Mouse (Mus musculus): ENCODE measurements around the gene Olfr485. TPM values are rescaled to one million over a fixed set of nuclear protein-coding genes. Genes with fewer than 3 reads are reported as not detected.

The Olfr485 gene
- polyA plus RNA-seq, 2 experiments = not detected

DNA sequence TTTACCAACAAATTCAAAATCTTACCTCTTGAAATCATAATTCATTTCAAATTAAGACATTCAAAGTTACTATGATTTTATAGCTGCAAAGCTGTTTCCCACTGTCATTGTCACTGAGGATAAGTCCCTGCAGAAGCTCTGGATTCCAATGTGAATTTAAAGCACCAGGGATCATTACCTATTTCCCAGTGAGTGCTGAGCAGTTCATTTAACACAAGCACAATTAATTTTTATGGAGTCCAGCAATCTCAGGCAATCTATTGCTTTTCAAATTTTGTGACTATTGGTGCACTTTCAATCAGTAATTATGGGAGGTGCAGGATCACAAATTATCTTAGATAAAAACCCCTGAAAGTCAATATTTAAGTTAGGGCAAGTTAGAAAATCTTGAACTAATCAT is 32.3 kb downstream of the Olfr485 start, which contains the start of gene Olfr484:
Olfr484 (minus strand) TSS at position 101 of the 400 bp plus-strand sequence.
- no peaks in the 10 kb centered on the region for H3K4me1 ChIP-seq (replicated peaks; ENCODE audit: control insufficient read depth in 2 of 2, insufficient read depth in 2 of 2, low read length in 1 of 2)
- H3K36me3 ChIP-seq (replicated peaks; ENCODE audit: control insufficient read depth, insufficient read depth, low read depth) = no peaks in the 10 kb centered on the region
- TF ChIP-seq CTCF (IDR thresholded peaks at IDR 0.05; ENCODE audit: low read depth) = no peak
- no peak for TF ChIP-seq EP300 (IDR thresholded peaks at IDR 0.05; ENCODE audit: low read depth)
- DNase-seq (ENCODE audit: low read depth in 3 of 3, low spot score in 3 of 3) (no peak), ATAC-seq (ENCODE audit: insufficient read depth) (no peak)
- H3K27ac ChIP-seq = no peak within 1 kb of the TSS
- no peaks in the 10 kb centered on the region for H3K9me3 ChIP-seq (ENCODE audit: control insufficient read depth, low read length)
- no peak within 1 kb of the TSS for H3K4me2 ChIP-seq (ENCODE audit: low read depth)
- H3K27me3 ChIP-seq (ENCODE audit: control insufficient read depth, insufficient read depth, low read length) = no peaks in the 10 kb centered on the region
- H3K9ac ChIP-seq (replicated peaks) = no peak within 1 kb of the TSS
- H3K4me3 ChIP-seq (ENCODE audit: insufficient read depth in 1 of 2, low read depth in 2 of 2, low read length in 2 of 2) = no peak within 1 kb of the TSS

DNA sequence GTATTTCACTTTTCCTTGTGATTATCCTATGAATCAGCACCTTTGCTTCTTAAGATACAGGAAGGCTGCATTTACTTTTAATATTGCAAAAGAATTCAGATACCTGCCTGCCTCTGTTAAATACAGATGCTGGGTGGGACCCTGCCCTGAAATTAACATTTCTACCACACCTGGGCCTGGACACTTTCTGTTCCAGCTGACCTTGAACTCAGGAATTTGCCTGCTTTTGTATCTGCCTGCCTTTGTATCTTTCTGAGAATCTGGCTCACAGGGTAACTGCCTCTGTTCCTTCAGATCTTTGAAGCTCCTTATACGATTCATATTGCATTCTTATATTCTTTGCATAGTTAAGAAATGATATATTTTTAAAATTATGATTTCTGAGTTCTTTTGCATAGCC is 38.3 kb downstream of the Olfr485 start:
- no peaks in the 10 kb centered on the region for H3K27me3 ChIP-seq (ENCODE audit: control insufficient read depth, insufficient read depth, low read length)
- H3K4me1 ChIP-seq (replicated peaks; ENCODE audit: control insufficient read depth in 2 of 2, insufficient read depth in 2 of 2, low read length in 1 of 2) = no peaks in the 10 kb centered on the region
- DNase-seq (ENCODE audit: low read depth in 3 of 3, low spot score in 3 of 3) = no peak
- no peak overlapping the region for H3K4me2 ChIP-seq (ENCODE audit: low read depth)
- no peak overlapping the region for H3K4me3 ChIP-seq (ENCODE audit: insufficient read depth in 1 of 2, low read depth in 2 of 2, low read length in 2 of 2)
- no peak overlapping the region for H3K9ac ChIP-seq (replicated peaks)
- 21% methylated on average over 1 of the region's 1 CpGs for WGBS (ENCODE audit: insufficient replicate concordance)
- TF ChIP-seq CTCF (IDR thresholded peaks at IDR 0.05; ENCODE audit: low read depth) (no peak), EP300 (IDR thresholded peaks at IDR 0.05; ENCODE audit: low read depth) (no peak)
- H3K36me3 ChIP-seq (replicated peaks; ENCODE audit: control insufficient read depth, insufficient read depth, low read depth) = no peaks in the 10 kb centered on the region
- no peak overlapping the region for H3K27ac ChIP-seq
- no peaks in the 10 kb centered on the region for H3K9me3 ChIP-seq (ENCODE audit: control insufficient read depth, low read length)
- no peak for ATAC-seq (ENCODE audit: insufficient read depth)

DNA sequence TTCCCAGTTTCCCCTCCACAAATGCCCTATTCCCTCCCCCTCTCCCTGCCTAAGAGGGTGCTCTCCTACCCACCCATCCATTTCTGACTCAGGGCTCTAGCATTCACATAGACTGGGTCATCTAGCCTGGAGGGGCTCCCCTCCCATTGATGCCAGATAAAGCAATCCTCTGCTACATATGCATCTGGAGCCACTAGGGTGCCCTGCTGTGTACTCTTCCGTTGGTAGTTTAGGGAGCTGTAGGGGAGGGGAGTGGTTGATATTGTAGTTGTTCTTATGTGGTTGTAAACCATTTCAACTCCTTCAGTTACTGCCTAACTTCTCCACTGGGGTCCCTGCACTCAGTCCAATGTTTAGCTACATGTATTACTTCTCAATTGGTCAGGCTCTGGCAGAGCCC is 39.0 kb downstream of the Olfr485 start:
- TF ChIP-seq CTCF (IDR thresholded peaks at IDR 0.05; ENCODE audit: low read depth) (no peak), EP300 (IDR thresholded peaks at IDR 0.05; ENCODE audit: low read depth) (no peak)
- Histone ChIP-seq H3K27me3 (ENCODE audit: control insufficient read depth, insufficient read depth, low read length) (no peaks in the 10 kb centered on the region), H3K9ac (replicated peaks) (no peak overlapping the region), H3K4me3 (ENCODE audit: insufficient read depth in 1 of 2, low read depth in 2 of 2, low read length in 2 of 2) (no peak overlapping the region), H3K36me3 (replicated peaks; ENCODE audit: control insufficient read depth, insufficient read depth, low read depth) (no peaks in the 10 kb centered on the region), H3K4me1 (replicated peaks; ENCODE audit: control insufficient read depth in 2 of 2, insufficient read depth in 2 of 2, low read length in 1 of 2) (no peaks in the 10 kb centered on the region), H3K27ac (no peak overlapping the region), H3K4me2 (ENCODE audit: low read depth) (no peak overlapping the region), H3K9me3 (ENCODE audit: control insufficient read depth, low read length) (no peaks in the 10 kb centered on the region)
- no peak for ATAC-seq (ENCODE audit: insufficient read depth)
- no peak for DNase-seq (ENCODE audit: low read depth in 3 of 3, low spot score in 3 of 3)
- WGBS (ENCODE audit: insufficient replicate concordance) = 9% methylated on average over 1 of the region's 1 CpGs

Other genes starting within 250 kb of the Olfr485 start
- gene Olfr473, start 229.4 kb downstream of the Olfr485 start, polyA plus RNA-seq (2012; rRNA removed) = not detected in 2 replicates
- not detected in 2 replicates for gene Olfr473, start 229.4 kb downstream of the Olfr485 start, polyA plus RNA-seq (2014; fragmentation: Nextera tagmentation; extraction: Ambion mirVana)
- gene Olfr474, start 205.2 kb downstream of the Olfr485 start, polyA plus RNA-seq (2012; rRNA removed) = not detected in 2 replicates
- gene Olfr474, start 205.2 kb downstream of the Olfr485 start, polyA plus RNA-seq (2014; fragmentation: Nextera tagmentation; extraction: Ambion mirVana) = not detected in 2 replicates
- gene Olfr476, start 195.1 kb downstream of the Olfr485 start, polyA plus RNA-seq (2012; rRNA removed) = not detected in 2 replicates
- gene Olfr476, start 195.1 kb downstream of the Olfr485 start, polyA plus RNA-seq (2014; fragmentation: Nextera tagmentation; extraction: Ambion mirVana) = not detected in 2 replicates
- not detected in 2 replicates for gene Olfr477, start 173.2 kb downstream of the Olfr485 start, polyA plus RNA-seq (2012; rRNA removed)
- not detected in 2 replicates for gene Olfr477, start 173.2 kb downstream of the Olfr485 start, polyA plus RNA-seq (2014; fragmentation: Nextera tagmentation; extraction: Ambion mirVana)
- gene Olfr478, start 125.9 kb downstream of the Olfr485 start, polyA plus RNA-seq (2012; rRNA removed) = not detected in 2 replicates
- not detected in 2 replicates for gene Olfr478, start 125.9 kb downstream of the Olfr485 start, polyA plus RNA-seq (2014; fragmentation: Nextera tagmentation; extraction: Ambion mirVana)
- not detected in 2 replicates for gene Olfr479, start 109.2 kb downstream of the Olfr485 start, polyA plus RNA-seq (2012; rRNA removed)
- gene Olfr479, start 109.2 kb downstream of the Olfr485 start, polyA plus RNA-seq (2014; fragmentation: Nextera tagmentation; extraction: Ambion mirVana) = not detected in 2 replicates
- gene Olfr480, start 92.5 kb downstream of the Olfr485 start, polyA plus RNA-seq (2012; rRNA removed) = not detected in 2 replicates
- not detected in 2 replicates for gene Olfr480, start 92.5 kb downstream of the Olfr485 start, polyA plus RNA-seq (2014; fragmentation: Nextera tagmentation; extraction: Ambion mirVana)
- gene Olfr481, start 80.0 kb downstream of the Olfr485 start, polyA plus RNA-seq (2012; rRNA removed) = not detected in 2 replicates
- gene Olfr481, start 80.0 kb downstream of the Olfr485 start, polyA plus RNA-seq (2014; fragmentation: Nextera tagmentation; extraction: Ambion mirVana) = not detected in 2 replicates
- 0.01 TPM in 2 replicates for gene Olfr482, start 62.3 kb downstream of the Olfr485 start, polyA plus RNA-seq (2012; rRNA removed)
- not detected in 2 replicates for gene Olfr482, start 62.3 kb downstream of the Olfr485 start, polyA plus RNA-seq (2014; fragmentation: Nextera tagmentation; extraction: Ambion mirVana)
- not detected in 2 replicates for gene Olfr483, start 59.0 kb downstream of the Olfr485 start, polyA plus RNA-seq (2012; rRNA removed)
- gene Olfr483, start 59.0 kb downstream of the Olfr485 start, polyA plus RNA-seq (2014; fragmentation: Nextera tagmentation; extraction: Ambion mirVana) = not detected in 2 replicates
- not detected in 2 replicates for gene Olfr484, start 32.4 kb downstream of the Olfr485 start, polyA plus RNA-seq (2012; rRNA removed)
- not detected in 2 replicates for gene Olfr484, start 32.4 kb downstream of the Olfr485 start, polyA plus RNA-seq (2014; fragmentation: Nextera tagmentation; extraction: Ambion mirVana)
- gene Olfr486, start 12.9 kb upstream of the Olfr485 start, polyA plus RNA-seq (2012; rRNA removed) = not detected in 2 replicates
- not detected in 2 replicates for gene Olfr486, start 12.9 kb upstream of the Olfr485 start, polyA plus RNA-seq (2014; fragmentation: Nextera tagmentation; extraction: Ambion mirVana)
- not detected in 2 replicates for gene Olfr487, start 54.8 kb upstream of the Olfr485 start, polyA plus RNA-seq (2012; rRNA removed)
- gene Olfr487, start 54.8 kb upstream of the Olfr485 start, polyA plus RNA-seq (2014; fragmentation: Nextera tagmentation; extraction: Ambion mirVana) = not detected in 2 replicates
- gene Olfr488, start 98.5 kb upstream of the Olfr485 start, polyA plus RNA-seq (2012; rRNA removed) = not detected in 2 replicates
- gene Olfr488, start 98.5 kb upstream of the Olfr485 start, polyA plus RNA-seq (2014; fragmentation: Nextera tagmentation; extraction: Ambion mirVana) = not detected in 2 replicates
- not detected in 2 replicates for gene Olfr490, start 129.1 kb upstream of the Olfr485 start, polyA plus RNA-seq (2012; rRNA removed)
- not detected in 2 replicates for gene Olfr490, start 129.1 kb upstream of the Olfr485 start, polyA plus RNA-seq (2014; fragmentation: Nextera tagmentation; extraction: Ambion mirVana)
- gene Olfr491, start 153.6 kb upstream of the Olfr485 start, polyA plus RNA-seq (2012; rRNA removed) = not detected in 2 replicates
- gene Olfr491, start 153.6 kb upstream of the Olfr485 start, polyA plus RNA-seq (2014; fragmentation: Nextera tagmentation; extraction: Ambion mirVana) = not detected in 2 replicates
- gene Olfr492, start 163.8 kb upstream of the Olfr485 start, polyA plus RNA-seq (2012; rRNA removed) = not detected in 2 replicates
- gene Olfr492, start 163.8 kb upstream of the Olfr485 start, polyA plus RNA-seq (2014; fragmentation: Nextera tagmentation; extraction: Ambion mirVana) = not detected in 2 replicates
- not detected in 2 replicates for gene Olfr493, start 187.1 kb upstream of the Olfr485 start, polyA plus RNA-seq (2012; rRNA removed)
- not detected in 2 replicates for gene Olfr493, start 187.1 kb upstream of the Olfr485 start, polyA plus RNA-seq (2014; fragmentation: Nextera tagmentation; extraction: Ambion mirVana)
- not detected in 2 replicates for gene Olfr494, start 205.5 kb upstream of the Olfr485 start, polyA plus RNA-seq (2012; rRNA removed)
- gene Olfr494, start 205.5 kb upstream of the Olfr485 start, polyA plus RNA-seq (2014; fragmentation: Nextera tagmentation; extraction: Ambion mirVana) = not detected in 2 replicates
- not detected in 2 replicates for gene Olfr495, start 233.3 kb upstream of the Olfr485 start, polyA plus RNA-seq (2012; rRNA removed)
- gene Olfr495, start 233.3 kb upstream of the Olfr485 start, polyA plus RNA-seq (2014; fragmentation: Nextera tagmentation; extraction: Ambion mirVana) = not detected in 2 replicates

All from liver, embryonic 14.5 days (tissue).